ENCODE assay signal across 17 mouse cellular contexts in the genomic region with DNA sequence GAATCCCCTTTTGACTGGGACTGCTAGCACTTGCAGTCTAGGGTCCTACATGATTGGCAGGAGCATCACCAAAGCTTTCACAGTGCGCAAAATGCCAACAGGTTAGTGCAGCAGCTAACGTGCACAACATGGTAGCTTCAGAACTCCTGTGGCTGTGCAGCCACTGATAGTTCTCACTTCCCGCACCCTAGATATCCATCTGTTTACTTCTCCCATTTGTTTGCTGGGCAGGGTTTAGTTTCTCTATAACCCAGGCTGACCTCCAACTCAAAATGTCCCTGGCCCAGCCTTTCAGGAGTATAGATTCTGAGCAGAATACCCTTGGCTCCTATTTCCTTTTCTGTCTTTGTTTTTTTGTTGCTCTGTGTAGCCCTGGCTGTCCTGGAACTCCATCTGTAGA.
"Had no signal": no experiment of that assay in that cellular context is flagged by ENCODE, and none has a peak within 500 bp of the region (broad histone marks: within the 10 kb centered on the region; RNA-seq: fewer than 3 reads in every experiment).

No protein-coding gene starts in this region.

- H3K4me2 ChIP-seq: lung, embryonic 15.5 days; midbrain, embryonic 11.5 days; midbrain, embryonic 13.5 days; midbrain, embryonic 15.5 days; neural tube, embryonic 12.5 days; stomach, embryonic 15.5 days had no signal

- H3K27me3 ChIP-seq: lung, embryonic 15.5 days; megakaryocyte, embryonic 14.5 days; midbrain, embryonic 13.5 days; midbrain, embryonic 15.5 days; neural tube, embryonic 12.5 days; stomach, embryonic 15.5 days had no signal

- ATAC-seq: lung, postnatal 0 days; midbrain, embryonic 13.5 days; midbrain, embryonic 15.5 days had no signal

- H3K9ac ChIP-seq: lung, embryonic 15.5 days; midbrain, embryonic 13.5 days; midbrain, embryonic 15.5 days; neural tube, embryonic 12.5 days; stomach, embryonic 15.5 days had no signal

- H3K27ac ChIP-seq: lung, embryonic 15.5 days; macrophage; midbrain, embryonic 13.5 days; midbrain, embryonic 15.5 days; neural tube, embryonic 12.5 days; stomach, embryonic 15.5 days; stomach, postnatal 0 days had no signal

- H3K9me3 ChIP-seq: lung, embryonic 15.5 days; megakaryocyte, embryonic 14.5 days; midbrain, embryonic 13.5 days; midbrain, embryonic 15.5 days; neural tube, embryonic 12.5 days; stomach, embryonic 15.5 days had no signal

- DNase-seq: lung, adult 2 months; lung, postnatal 14 days; lung, postnatal 36 days; right cerebral cortex, postnatal 14 days; thymus, adult 2 months; thymus, postnatal 25 days; thymus, postnatal 4 days had no signal

- H3K4me3 ChIP-seq: lung, embryonic 15.5 days; megakaryocyte, embryonic 14.5 days; midbrain, embryonic 13.5 days; midbrain, embryonic 15.5 days; neural tube, embryonic 12.5 days; stomach, embryonic 15.5 days had no signal

- H3K4me1 ChIP-seq: lung, embryonic 15.5 days; midbrain, embryonic 13.5 days; midbrain, embryonic 15.5 days; neural tube, embryonic 12.5 days; stomach, embryonic 15.5 days had no signal
